Mouse (Mus musculus): ENCODE measurements around the gene Cntn4.

Gene Cntn4

GRCm38 (mm10) chr6:106663780-106664651 lies 986.6 kb downstream of the Cntn4 start:
- peak; percentile 72 for DNase-seq (ENCODE audit: low spot score)

- DNase-seq (ENCODE audit: low spot score) = no peak
These were observed 998.1 kb downstream of the Cntn4 start for GRCm38 (mm10) chr6:106675581-106675980.

GRCm38 (mm10) chr6:106701931-106702330 lies 1024.5 kb downstream of the Cntn4 start:
- DNase-seq (ENCODE audit: low spot score) = no peak

- DNase-seq (ENCODE audit: low spot score) = no peak
These were observed 1028.1 kb downstream of the Cntn4 start for GRCm38 (mm10) chr6:106705506-106706035.

GRCm38 (mm10) chr6:106725642-106726041 lies 1048.2 kb downstream of the Cntn4 start:
- DNase-seq (ENCODE audit: low spot score) = no peak

GRCm38 (mm10) chr6:106726078-106726477 lies 1048.6 kb downstream of the Cntn4 start:
- DNase-seq (ENCODE audit: low spot score) = no peak

- no peak for DNase-seq (ENCODE audit: low spot score)
These were observed 1050.2 kb downstream of the Cntn4 start for GRCm38 (mm10) chr6:106727703-106728102.

- no peak for DNase-seq (ENCODE audit: low spot score)
These were observed 1052.3 kb downstream of the Cntn4 start for GRCm38 (mm10) chr6:106729682-106730314.

GRCm38 (mm10) chr6:106732563-106732962 lies 1055.1 kb downstream of the Cntn4 start:
- no peak for DNase-seq (ENCODE audit: low spot score)

- DNase-seq (ENCODE audit: low spot score) = no peak
These were observed 1060.8 kb downstream of the Cntn4 start for GRCm38 (mm10) chr6:106738229-106738628.

DNA sequence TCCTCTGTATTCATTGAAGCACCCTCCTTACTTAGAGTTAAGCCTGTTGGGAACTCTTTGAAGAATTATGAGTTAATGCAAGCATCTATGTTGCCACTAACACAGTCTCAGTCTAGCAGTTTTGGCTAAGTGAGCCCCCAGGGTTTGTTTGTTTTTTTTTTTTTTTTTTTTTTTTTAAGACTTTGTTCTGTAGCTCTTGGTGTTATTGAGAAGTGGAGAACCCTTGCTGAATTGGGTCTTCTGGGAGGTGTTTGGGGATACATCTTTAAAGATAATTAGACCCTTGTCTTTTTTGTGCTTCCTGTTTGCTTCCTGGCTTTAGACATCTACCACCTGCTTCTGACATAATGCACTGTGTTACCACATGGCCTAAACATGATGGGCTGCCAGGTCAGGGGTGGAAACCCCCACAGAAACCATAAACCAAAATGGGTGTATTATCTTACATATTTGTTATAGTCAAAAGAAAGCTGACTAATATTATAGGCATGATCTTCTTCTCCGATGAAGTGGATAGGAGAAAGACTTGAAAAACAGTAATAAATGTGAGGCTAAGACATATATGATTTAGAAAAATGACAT lies 1062.9 kb downstream of the Cntn4 start:
- no peak for DNase-seq (ENCODE audit: low spot score)

DNA sequence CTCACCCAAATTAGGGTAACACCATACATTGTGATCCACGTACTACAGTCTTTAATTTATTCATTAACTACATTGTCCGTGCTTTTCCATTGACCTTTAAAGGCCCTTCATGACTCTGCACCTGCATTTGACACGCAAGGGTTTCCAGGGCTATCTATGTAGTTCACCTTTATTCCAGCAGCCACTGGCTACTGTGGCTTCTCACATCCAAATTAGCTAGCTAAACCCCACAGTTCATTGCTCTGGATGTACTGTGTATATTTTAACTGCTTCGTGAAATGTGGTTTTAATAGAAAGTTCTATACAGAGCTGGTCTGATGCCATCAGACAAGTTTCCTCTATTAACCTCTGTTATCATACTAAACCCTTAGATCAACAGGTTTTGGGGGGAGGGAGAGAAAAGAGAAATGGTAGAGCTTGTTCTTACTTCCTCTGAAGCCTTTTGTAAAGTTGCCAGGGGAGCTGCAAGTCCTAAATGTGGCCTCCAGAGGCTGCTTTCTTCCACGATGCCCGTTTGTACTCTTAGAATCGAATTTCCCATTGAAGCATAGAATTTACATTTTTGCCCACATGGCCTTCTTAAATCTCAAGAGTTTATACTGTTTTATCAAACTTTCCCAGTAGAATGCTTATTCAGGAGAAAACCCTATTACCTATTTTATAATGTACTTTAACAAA lies 1066.2 kb downstream of the Cntn4 start:
- no peak for DNase-seq (ENCODE audit: low spot score)

GRCm38 (mm10) chr6:106745673-106746394 lies 1068.4 kb downstream of the Cntn4 start:
- no peak for DNase-seq (ENCODE audit: low spot score)

DNA sequence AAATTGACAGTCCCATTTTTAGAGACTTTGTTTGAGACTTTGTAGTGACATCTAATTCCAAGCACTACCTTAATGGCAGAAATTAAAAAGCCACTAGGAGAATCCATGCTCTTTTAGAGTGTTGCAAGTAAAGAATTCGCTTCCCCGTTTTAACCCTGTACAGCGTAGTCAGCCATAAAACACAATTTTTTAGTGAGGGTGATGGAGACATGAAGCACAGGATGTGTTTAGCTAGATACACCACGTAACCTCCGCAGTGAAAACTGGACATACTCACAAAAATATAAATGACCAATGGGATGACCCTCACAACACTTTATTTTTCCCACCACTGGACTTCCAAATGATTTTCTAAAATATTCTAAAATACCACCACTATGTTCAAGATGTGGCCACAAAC lies 1069.8 kb downstream of the Cntn4 start:
- no peak for DNase-seq (ENCODE audit: low spot score)

DNA sequence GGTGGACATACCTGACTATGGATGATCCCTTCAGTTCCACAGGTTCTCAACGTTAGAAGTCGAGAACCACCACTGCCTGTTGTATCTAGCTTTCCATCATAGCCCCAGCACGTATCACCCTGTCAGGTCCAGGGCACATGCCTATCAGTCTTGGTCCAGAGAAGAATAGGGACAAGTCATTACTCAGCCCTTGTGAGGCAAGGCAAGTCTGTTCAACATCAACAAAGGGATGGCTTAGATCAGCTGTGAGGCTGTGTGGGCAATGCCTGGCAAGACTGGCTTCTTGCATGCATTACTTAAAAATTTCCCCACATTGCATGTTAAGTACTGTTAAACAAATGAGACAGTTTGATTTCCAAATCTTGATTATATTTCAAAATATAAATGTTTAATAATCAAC lies 1070.3 kb downstream of the Cntn4 start:
- DNase-seq (ENCODE audit: low spot score) = no peak
